20 mouse cellular contexts compared by ENCODE assay signal in genomic region chr19:40255561-40255960, GRCm38 (mm10).
"Had no signal": no experiment of that assay in that cellular context is flagged by ENCODE, and none has a peak within 500 bp of the region (broad histone marks: within the 10 kb centered on the region; RNA-seq: fewer than 3 reads in every experiment).

No protein-coding gene starts in this region.

- ATAC-seq: liver, postnatal 0 days; lung, postnatal 0 days; midbrain, embryonic 15.5 days had no signal

- H3K4me3 ChIP-seq: limb, embryonic 12.5 days; limb, embryonic 15.5 days; midbrain, embryonic 12.5 days; midbrain, embryonic 15.5 days; neural tube, embryonic 13.5 days had no signal

- DNase-seq: kidney, postnatal 14 days; kidney, postnatal 4 days; left cerebral cortex, postnatal 4 days; liver, postnatal 0 days; lung, embryonic 14.5 days; retina, postnatal 1 day; right cerebral cortex, postnatal 25 days; spleen, adult 18-20 months; thymus, adult 2 months; thymus, postnatal 14 days; thymus, postnatal 4 days had no signal

- H3K4me1 ChIP-seq: limb, embryonic 12.5 days; midbrain, embryonic 12.5 days; midbrain, embryonic 15.5 days had no signal

- H3K9me3 ChIP-seq: limb, embryonic 12.5 days; limb, embryonic 15.5 days; midbrain, embryonic 12.5 days; midbrain, embryonic 15.5 days; neural tube, embryonic 13.5 days had no signal

- H3K27me3 ChIP-seq: limb, embryonic 12.5 days; limb, embryonic 15.5 days; midbrain, embryonic 12.5 days; midbrain, embryonic 15.5 days; neural tube, embryonic 13.5 days had no signal

- H3K27ac ChIP-seq: limb, embryonic 12.5 days; limb, embryonic 15.5 days; liver, embryonic 14.5 days; macrophage; midbrain, embryonic 12.5 days; midbrain, embryonic 15.5 days; neural tube, embryonic 13.5 days had no signal

- H3K36me3 ChIP-seq: limb, embryonic 12.5 days; midbrain, embryonic 12.5 days; midbrain, embryonic 15.5 days; neural tube, embryonic 13.5 days had no signal

- H3K4me2 ChIP-seq: limb, embryonic 12.5 days; limb, embryonic 15.5 days; liver, embryonic 11.5 days; lung, embryonic 14.5 days; midbrain, embryonic 12.5 days; midbrain, embryonic 15.5 days; neural tube, embryonic 13.5 days had no signal

- H3K9ac ChIP-seq: limb, embryonic 12.5 days; limb, embryonic 15.5 days; liver, embryonic 14.5 days; liver, postnatal 0 days; lung, embryonic 14.5 days; midbrain, embryonic 12.5 days; midbrain, embryonic 15.5 days; neural tube, embryonic 13.5 days had no signal
